Mouse (Mus musculus) midbrain, embryonic 11.5 days (tissue): ENCODE data around the gene Smtn. TPM values are rescaled to one million over a fixed set of nuclear protein-coding genes. Genes with fewer than 3 reads are reported as not detected.

Experiments used
- ATAC-seq: fragments of 200-750 bp; cut with Nextera tagmentation; 2 replicates; pipeline ENCODE4 v1.8.0; 2017; ENCODE audit warnings: moderate TSS enrichment, moderate library complexity; ENCODE audit not compliant: low FRiP score
- DNase-seq: peaks from one replicate; pipeline ENCODE4 v3.0.0; 2015; ENCODE audit warnings: low spot score; ENCODE audit errors: missing footprints
- H3K27ac ChIP-seq: fragments of 300-500 bp; sonication (generic); 2 replicates; pipeline ENCODE4 v1.5.1; 2014; ENCODE audit warnings: low read depth, low read length
- H3K27me3 ChIP-seq: fragments of 300-500 bp; sonication (generic); 2 replicates; pipeline ENCODE4 v1.6.1; 2014; ENCODE audit warnings: mild to moderate bottlenecking, low read length, moderate library complexity, mixed read lengths; ENCODE audit not compliant: control insufficient read depth, insufficient read depth
- H3K36me3 ChIP-seq: fragments of 300-500 bp; sonication (generic); 2 replicates; pipeline ENCODE4 v1.6.1; 2014; ENCODE audit warnings: mild to moderate bottlenecking, low read length, moderate library complexity, mixed read lengths; ENCODE audit not compliant: control insufficient read depth, insufficient read depth
- H3K4me1 ChIP-seq: fragments of 300-500 bp; sonication (generic); 2 replicates; pipeline ENCODE4 v1.6.1; 2014; ENCODE audit warnings: low read length; ENCODE audit not compliant: control insufficient read depth, insufficient read depth
- H3K4me2 ChIP-seq: fragments of 300-500 bp; sonication (generic); 2 replicates; pipeline ENCODE4 v1.6.1; 2014; ENCODE audit warnings: mild to moderate bottlenecking, moderate library complexity
- H3K4me3 ChIP-seq: fragments of 300-500 bp; sonication (generic); 2 replicates; pipeline ENCODE4 v1.5.1; 2014; ENCODE audit warnings: low read depth, low read length
- H3K9ac ChIP-seq: fragments of 300-500 bp; sonication (generic); 2 replicates; pipeline ENCODE4 v1.6.1; 2014; ENCODE audit warnings: low read length
- H3K9me3 ChIP-seq: fragments of 300-500 bp; sonication (generic); 2 replicates; pipeline ENCODE4 v1.6.1; 2016; ENCODE audit warnings: low read length; ENCODE audit not compliant: control insufficient read depth
- WGBS: fragments of 180-500 bp; shearing (Covaris S2); extraction: QIAGEN DNeasy Blood & Tissue Kit; methylation state at CpG from one replicate; pipeline ENCODE4 v1.1.7; 2014; 5-methylcytosine and 5-hydroxymethylcytosine counted together
- polyA plus RNA-seq: library from polyadenylated mRNA; unstranded; fragments of >200 nt; fragmentation: Nextera tagmentation; extraction: Ambion mirVana; gene quantifications from 2 replicates; pipeline ENCODE4 v1.2.1, GENCODE M21; 2014

Smtn gene
- polyA plus RNA-seq, 1 experiment from 2014 or later: 27.1 TPM

DNA sequence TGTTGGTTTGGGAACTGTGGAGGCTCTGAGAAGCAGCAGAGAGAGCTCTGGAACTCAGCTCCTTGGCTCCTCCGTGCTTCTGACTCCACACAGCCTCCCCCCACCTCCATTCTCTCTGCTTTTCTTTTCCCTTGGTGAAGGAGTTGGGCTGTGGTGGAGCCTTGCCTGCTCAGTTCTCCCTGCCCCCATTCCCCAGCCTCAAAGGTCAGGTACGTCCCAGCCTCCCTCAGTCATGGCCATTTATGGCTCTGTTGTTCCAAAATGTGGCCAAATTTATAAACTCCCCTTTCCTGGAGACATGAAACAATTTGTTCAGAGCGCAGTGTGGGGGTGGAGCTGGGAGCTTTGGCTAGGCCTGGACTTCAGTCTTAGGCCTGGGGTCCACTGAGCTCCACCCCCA lies 34.8 kb upstream of the Smtn start:
- Histone ChIP-seq H3K9me3 (no peaks in the 10 kb centered on the region), H3K9ac (no peak overlapping the region), H3K27ac (no peak overlapping the region), H3K36me3 (no peaks in the 10 kb centered on the region), H3K27me3 (no peaks in the 10 kb centered on the region), H3K4me2 (no peak overlapping the region), H3K4me3 (no peak overlapping the region), H3K4me1 (peaks cover 2% of the 10 kb centered on the region; the same call in 1 of the 2 replicates)
- ATAC-seq (no peak), DNase-seq (no peak)
- WGBS: 65% methylated on average over 3 of the region's 3 CpGs

DNA sequence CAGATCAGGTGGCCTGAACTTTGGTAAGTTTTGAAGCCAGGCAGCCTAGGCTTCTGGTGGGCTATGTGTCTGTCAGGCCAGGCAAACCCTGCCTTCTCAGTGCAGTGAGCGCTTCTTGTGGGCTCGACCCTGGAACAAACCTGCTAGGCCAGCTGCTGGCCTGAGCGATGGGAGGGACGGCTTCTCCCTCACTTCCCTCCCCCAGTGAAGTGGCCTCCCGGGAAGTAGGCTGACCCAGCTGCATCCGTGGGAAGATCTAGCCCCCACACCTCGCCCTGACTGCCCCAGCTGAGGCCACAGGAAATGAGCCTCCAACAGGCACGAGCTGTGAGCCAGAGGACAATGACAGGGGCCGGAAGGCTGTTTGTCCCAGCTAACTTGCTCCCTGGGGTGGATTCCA lies 32.7 kb upstream of the Smtn start:
- peaks cover 2% of the 10 kb centered on the region; the same call in 1 of the 2 replicates for H3K4me1 ChIP-seq
- no peak overlapping the region for H3K4me3 ChIP-seq
- H3K9me3 ChIP-seq: no peaks in the 10 kb centered on the region
- H3K27me3 ChIP-seq: no peaks in the 10 kb centered on the region
- no peak overlapping the region for H3K4me2 ChIP-seq
- ATAC-seq (no peak), DNase-seq (peak; percentile 85)
- no peaks in the 10 kb centered on the region for H3K36me3 ChIP-seq
- 17% methylated on average over 9 of the region's 9 CpGs for WGBS
- no peak overlapping the region for H3K27ac ChIP-seq
- no peak overlapping the region; the same call in 1 of the 2 replicates for H3K9ac ChIP-seq

DNA sequence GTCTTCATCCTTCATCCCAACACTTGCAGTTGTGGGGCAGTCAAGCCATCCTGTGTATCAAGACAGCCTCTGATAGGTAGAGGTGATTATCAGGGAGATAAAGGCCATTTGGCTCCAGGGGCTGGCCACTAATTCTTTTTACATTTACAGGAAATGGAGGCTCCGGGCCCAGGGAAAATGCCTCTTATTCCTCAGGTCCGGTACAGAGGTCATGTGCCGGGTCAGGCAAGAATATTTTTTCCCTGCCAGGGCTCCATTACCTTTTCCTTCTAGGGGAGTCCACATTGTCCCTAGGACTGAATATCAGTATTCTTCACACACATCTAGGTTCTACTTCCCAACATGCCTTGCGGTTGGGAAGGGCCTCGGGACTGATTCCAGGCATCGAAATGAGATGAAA lies 31.8 kb upstream of the Smtn start:
- Histone ChIP-seq H3K9me3 (no peaks in the 10 kb centered on the region), H3K27ac (no peak overlapping the region), H3K9ac (no peak overlapping the region), H3K4me3 (no peak overlapping the region), H3K4me2 (no peak overlapping the region), H3K36me3 (no peaks in the 10 kb centered on the region), H3K4me1 (peaks cover 2% of the 10 kb centered on the region; the same call in 1 of the 2 replicates), H3K27me3 (no peaks in the 10 kb centered on the region)
- ATAC-seq (no peak), DNase-seq (no peak)
- WGBS: 95% methylated on average over 6 of the region's 6 CpGs

DNA sequence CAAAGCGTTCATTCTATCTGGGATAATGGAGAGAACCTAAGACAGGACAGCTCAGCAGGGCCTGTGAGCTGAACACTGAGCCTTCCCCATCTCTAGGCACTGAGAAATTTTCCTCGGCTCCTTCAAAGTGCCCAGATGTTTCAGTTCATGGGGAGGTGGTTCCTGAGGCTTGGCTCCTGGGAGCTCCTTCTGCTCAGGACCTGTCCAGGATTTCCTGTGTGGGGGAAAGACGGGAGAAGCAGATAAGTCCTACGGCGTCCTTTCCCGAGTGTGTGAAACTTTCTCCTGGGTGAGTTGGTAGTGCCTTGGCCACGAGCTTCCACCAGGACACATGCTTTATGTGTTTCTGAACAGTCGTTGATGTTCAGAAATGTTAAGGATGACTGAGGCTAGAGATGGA lies 29.9 kb upstream of the Smtn start:
- Histone ChIP-seq H3K9ac (no peak overlapping the region), H3K36me3 (no peaks in the 10 kb centered on the region), H3K27me3 (no peaks in the 10 kb centered on the region), H3K4me2 (no peak overlapping the region), H3K9me3 (no peaks in the 10 kb centered on the region), H3K27ac (no peak overlapping the region), H3K4me1 (peaks cover 2% of the 10 kb centered on the region; the same call in 1 of the 2 replicates), H3K4me3 (no peak overlapping the region)
- DNase-seq: no peak
- 79% methylated on average over 8 of the region's 8 CpGs for WGBS
- no peak for ATAC-seq

DNA sequence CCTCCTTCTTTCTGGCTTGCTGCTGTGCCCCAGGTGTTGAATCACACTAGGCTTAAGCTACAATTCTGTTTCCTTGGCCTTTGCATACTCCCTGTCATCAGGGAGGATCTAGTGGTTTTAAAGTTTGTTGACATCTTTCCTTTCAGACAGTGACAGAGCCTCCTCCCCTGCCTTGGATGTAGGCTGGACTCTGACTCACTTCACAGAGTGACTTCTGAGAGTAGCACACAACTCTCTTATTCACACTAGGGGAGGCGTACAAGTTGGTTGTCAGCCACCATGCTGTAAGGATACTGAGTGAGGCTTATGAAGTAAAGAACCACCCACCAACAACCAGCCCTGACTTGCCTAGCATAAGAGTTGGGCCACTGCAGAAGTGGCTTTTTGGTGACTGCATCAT lies 27.5 kb upstream of the Smtn start:
- 74% methylated on average over 1 of the region's 1 CpGs for WGBS

DNA sequence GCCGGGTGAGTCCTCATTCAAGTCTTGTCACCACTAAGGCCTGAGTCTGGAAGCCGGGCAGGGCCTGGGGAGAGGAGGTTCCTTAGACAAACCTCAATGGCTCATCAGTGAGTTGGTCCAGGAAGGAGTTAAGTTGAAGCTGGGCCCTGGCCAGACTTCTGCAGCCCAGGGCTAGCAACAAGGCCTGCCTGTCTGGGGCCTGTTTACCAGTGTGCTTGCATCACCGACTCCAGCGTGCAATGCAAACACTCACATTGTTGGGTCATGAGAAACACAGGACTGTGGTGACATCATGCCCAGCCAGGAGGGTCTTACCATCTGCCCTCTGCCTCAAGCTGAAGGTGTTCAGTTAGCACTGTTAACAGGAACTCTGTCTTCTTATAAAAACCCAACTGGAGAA lies 25.6 kb upstream of the Smtn start:
- ATAC-seq (no peak), DNase-seq (no peak)
- Histone ChIP-seq H3K4me2 (no peak overlapping the region), H3K9ac (no peak overlapping the region), H3K36me3 (no peaks in the 10 kb centered on the region), H3K9me3 (no peaks in the 10 kb centered on the region), H3K4me3 (no peak overlapping the region), H3K4me1 (no peaks in the 10 kb centered on the region), H3K27me3 (no peaks in the 10 kb centered on the region), H3K27ac (no peak overlapping the region)
- 92% methylated on average over 4 of the region's 4 CpGs for WGBS

More for the DNA sequence above, 27.5 kb upstream of the Smtn start:
- Histone ChIP-seq H3K36me3 (no peaks in the 10 kb centered on the region), H3K9ac (no peak overlapping the region), H3K9me3 (no peaks in the 10 kb centered on the region), H3K4me3 (no peak overlapping the region), H3K4me1 (no peaks in the 10 kb centered on the region), H3K27me3 (no peaks in the 10 kb centered on the region), H3K27ac (no peak overlapping the region), H3K4me2 (no peak overlapping the region)
- DNase-seq (no peak), ATAC-seq (no peak)

DNA sequence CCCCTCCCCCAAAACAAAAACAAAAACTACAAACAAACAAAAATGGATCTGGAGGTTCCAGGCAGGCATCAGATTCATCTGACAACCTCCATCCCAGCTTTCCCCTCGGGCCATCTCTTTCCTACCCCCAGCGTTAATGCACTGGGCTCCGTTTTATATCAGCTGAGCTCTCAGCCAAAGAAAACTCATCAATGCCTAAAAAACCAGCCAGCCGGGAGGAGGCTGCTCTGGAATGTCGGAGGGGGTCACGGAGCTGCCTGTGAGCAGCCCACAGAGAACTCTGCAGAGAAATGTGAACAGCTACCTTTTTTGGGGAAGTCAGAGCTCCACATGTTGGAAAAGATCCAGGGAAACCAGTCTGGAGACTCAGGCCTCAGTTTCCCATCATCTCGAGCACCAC lies 24.0 kb upstream of the Smtn start:
- H3K4me1 ChIP-seq: no peaks in the 10 kb centered on the region
- no peak overlapping the region for H3K27ac ChIP-seq
- no peak overlapping the region for H3K4me3 ChIP-seq
- no peak overlapping the region for H3K9ac ChIP-seq
- H3K36me3 ChIP-seq: no peaks in the 10 kb centered on the region
- DNase-seq: no peak
- no peak overlapping the region for H3K4me2 ChIP-seq
- H3K9me3 ChIP-seq: no peaks in the 10 kb centered on the region
- no peak for ATAC-seq
- 64% methylated on average over 7 of the region's 7 CpGs for WGBS
- no peaks in the 10 kb centered on the region for H3K27me3 ChIP-seq

DNA sequence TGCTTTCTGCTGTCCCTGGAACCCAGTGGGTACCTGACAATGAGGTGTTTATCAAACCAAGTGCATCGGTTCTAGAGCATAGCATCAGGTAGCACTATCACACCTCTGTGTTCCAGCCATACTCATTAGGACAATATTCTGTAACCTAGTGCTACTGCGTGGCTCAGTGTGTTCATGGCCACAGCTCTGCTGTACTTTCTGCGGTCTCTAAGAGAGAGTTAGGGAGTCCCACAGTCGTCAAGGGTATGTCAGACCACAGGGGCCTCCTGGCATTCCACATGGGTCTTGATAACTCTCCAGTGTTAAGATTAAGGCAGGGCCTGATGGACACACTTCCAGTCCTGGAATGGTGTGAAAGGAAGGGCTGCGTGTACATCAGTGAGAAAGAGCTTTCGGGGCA lies 23.4 kb upstream of the Smtn start:
- H3K4me1 ChIP-seq: no peaks in the 10 kb centered on the region
- H3K36me3 ChIP-seq: no peaks in the 10 kb centered on the region
- WGBS: 91% methylated on average over 6 of the region's 6 CpGs
- ATAC-seq (no peak), DNase-seq (peak; percentile 76)
- H3K4me2 ChIP-seq: no peak overlapping the region
- no peak overlapping the region for H3K4me3 ChIP-seq
- no peaks in the 10 kb centered on the region for H3K27me3 ChIP-seq
- no peaks in the 10 kb centered on the region for H3K9me3 ChIP-seq
- no peak overlapping the region for H3K27ac ChIP-seq
- no peak overlapping the region for H3K9ac ChIP-seq

DNA sequence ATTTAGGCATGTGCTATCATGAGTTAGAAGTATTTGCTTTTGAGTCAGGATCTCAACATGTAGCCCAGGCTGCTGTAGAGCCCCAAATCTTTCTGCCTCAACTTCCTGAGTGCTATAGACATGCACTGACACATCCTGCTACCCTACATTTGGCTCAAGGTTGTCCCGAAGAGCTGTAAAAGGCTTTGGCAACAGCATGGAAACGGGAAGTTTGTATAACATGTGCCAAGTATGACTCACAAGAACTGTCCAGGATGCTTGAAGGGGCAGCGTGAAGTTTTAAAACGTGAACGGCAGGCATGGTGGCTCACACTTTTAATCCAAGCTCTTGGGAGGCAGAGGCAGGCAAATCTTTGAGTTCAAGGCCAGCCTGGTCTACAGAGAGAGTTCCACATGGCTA lies 19.8 kb upstream of the Smtn start:
- Histone ChIP-seq H3K9ac (no peak overlapping the region), H3K27me3 (no peaks in the 10 kb centered on the region), H3K4me2 (no peak overlapping the region), H3K4me3 (no peak overlapping the region), H3K9me3 (no peaks in the 10 kb centered on the region), H3K4me1 (no peaks in the 10 kb centered on the region), H3K27ac (no peak overlapping the region), H3K36me3 (no peaks in the 10 kb centered on the region)
- 88% methylated on average over 5 of the region's 5 CpGs for WGBS
- peak; percentile 31 for DNase-seq
- ATAC-seq: no peak

DNA sequence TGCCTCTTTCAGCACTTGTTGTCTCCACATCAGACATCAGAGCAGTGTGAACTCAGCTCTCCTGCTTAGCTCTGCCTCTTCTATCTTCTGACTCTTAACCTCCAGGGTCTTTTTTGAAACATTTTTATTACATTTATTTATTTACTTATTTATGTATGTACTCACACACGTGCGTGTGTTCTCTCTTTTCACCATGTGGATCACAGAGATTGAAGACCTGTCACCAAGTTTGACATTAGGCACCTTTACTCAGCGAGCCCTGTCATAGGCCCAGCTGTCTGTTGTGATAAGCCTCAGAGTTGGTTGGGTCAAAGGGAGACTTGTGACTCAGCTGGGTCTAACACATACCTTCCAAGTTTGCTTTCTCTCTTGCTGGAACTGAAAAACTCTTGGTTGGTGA lies 17.4 kb upstream of the Smtn start:
- no peak overlapping the region for H3K27ac ChIP-seq
- no peak for ATAC-seq
- H3K9ac ChIP-seq: no peak overlapping the region
- H3K4me1 ChIP-seq: no peaks in the 10 kb centered on the region
- no peak overlapping the region for H3K4me3 ChIP-seq
- no peaks in the 10 kb centered on the region for H3K36me3 ChIP-seq
- no peaks in the 10 kb centered on the region for H3K9me3 ChIP-seq
- H3K4me2 ChIP-seq: no peak overlapping the region
- DNase-seq: no peak
- 79% methylated on average over 3 of the region's 3 CpGs for WGBS
- H3K27me3 ChIP-seq: no peaks in the 10 kb centered on the region
